Mouse (Mus musculus) gastrocnemius, adult 18-20 months (tissue): ENCODE results near the gene Slco6d1. TPM values are rescaled to one million over a fixed set of nuclear protein-coding genes. Genes with fewer than 3 reads are reported as not detected.
"Not testable (repeated sequence)": the region's sequence is repeated elsewhere in the genome, so short reads cannot be mapped to it uniquely, and the experiment has no call there.

Experiments used
- DNase-seq: peaks from one replicate; pipeline ENCODE4 v3.0.0; 2021; ENCODE audit warnings: low spot score
- long read RNA-seq, 2 experiments: library from polyadenylated mRNA; stranded (forward); transcript quantifications; one replicate each; pipeline ENCODE4 v2.0.0; 2021
- microRNA-seq: library from miRNA; unstranded; fragments of <30 nt; microRNA quantifications from one replicate; pipeline ENCODE4 v1.2.0, GENCODE M21; 2021
- total RNA-seq, 2 experiments: library from RNA; stranded (reverse); gene quantifications; 2 replicates each; pipeline ENCODE4 v1.2.3; 2021

Slco6d1 gene
- not detected for total RNA-seq
- long read RNA-seq, experiment 1 = 0 reads
- long read RNA-seq, experiment 2 = 0 reads

DNA sequence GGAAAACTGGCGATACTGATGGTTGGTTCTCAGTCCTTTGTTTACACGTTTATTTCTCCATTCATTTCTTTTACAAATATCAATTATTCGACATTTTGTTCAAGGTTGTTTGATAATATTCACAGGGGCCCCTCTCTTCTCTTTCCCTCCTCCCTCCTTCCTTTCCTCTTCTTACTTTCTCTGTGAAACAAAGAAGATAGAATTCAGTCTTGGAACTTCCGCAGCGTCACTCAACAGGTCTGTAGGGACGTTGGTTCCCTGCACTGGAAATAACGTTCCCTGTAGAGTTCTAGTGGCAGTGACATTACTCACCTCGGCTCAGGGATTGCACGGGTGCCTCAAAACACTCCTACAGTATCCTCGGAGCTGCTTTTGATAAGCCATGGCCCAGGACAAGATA lies at the start of gene Slco6d1:
Gene Slco6d1 (plus strand): TSS at position 301 of the 400 bp plus-strand sequence.
- no peak for DNase-seq

DNA sequence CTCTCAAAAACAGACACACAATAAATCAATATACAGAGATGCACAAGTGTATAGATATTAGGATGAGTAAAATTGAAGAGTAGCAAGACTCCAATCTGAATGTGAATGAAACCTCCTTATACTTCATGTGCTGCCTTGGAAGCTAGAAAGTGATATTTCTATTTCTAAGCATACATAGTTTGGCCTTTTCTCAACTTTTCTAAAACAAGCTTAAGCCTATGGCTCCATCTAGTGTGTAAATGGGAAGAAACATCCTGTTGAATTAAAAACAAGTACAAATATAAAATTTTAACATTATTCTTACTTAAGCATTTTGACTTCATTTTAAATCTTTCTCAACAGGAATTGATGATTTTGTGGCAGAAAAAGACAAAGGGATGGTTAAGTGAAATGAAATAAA lies 28.9 kb upstream of the Slco6d1 start:
- no peak for DNase-seq

DNA sequence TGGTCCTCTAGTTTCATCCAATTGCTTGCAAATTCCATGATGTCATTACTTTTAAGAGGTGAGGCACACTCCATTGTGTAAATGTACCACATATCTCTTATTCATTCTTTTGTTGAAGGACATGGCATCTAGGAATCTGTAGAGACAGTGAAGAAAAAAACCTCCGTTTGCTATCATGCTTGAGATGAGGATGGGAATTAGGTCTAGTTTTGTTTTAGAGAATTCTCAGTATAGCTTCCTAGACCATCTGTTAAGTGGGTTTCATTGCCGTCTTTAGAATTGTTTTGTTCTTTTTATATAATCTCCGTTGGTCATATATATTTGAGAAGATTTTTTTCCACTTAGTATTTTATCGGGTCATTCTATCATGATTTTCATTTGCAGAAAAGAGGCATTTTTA lies 27.0 kb downstream of the Slco6d1 start:
- no peak for DNase-seq

DNA sequence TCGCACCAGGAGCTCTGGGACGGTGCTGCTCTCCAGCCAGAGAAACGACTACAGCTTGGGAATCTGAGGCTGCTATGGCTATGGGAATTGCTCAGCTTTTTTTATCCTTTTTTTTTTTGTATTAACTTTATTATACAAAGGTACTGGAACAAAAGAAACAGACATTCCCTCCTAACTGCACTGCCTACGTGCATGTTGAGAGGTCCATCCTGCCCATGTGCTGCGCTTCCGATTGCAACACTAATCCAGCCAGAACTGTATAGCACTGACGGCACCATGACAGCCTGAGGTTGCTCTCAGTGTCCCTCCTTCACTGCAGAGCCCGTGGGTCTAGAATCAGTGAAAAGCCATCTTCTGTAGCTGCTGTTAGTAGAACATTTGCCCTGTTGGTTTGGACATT lies 38.3 kb downstream of the Slco6d1 start:
- not testable (repeated sequence) for DNase-seq

DNA sequence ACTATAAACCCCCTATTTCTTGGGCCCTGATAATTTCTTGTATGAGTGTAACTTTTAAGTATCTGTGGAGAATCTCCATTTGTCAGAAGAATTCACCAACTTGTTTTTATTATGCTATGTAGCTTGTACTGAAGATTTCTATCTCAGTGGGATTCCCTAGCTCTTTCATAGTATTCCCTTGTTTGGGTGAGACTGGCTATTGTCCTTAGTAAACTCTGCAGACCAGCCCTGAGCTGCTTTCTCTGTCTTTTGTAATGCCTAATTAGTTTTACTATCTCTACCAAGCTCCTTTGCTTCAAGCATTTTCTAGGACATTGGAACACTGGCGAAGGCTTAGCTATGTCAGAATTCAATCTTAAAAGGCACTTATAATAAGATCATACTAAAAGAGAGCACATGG lies 55.5 kb downstream of the Slco6d1 start:
- not testable (repeated sequence) for DNase-seq

DNA sequence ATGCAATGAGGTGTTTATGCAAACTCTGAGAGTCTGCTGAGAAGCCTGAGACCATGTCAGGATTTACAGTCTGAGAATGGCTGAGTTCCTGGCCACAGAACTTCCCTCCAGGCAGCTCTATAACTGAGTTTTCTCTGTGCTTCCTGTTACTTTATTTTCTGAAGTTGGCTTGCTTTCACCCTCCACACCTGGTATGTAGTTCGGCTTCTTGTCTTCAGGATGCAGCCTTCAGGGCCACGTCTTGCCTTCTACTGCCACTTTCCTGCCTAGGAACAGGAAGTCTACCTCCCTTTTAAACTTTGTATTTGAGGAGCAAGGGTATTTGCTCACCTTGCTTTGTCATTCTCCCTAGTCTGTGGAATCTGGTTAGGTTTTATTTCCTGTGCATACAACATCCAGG lies 58.3 kb downstream of the Slco6d1 start:
- no peak for DNase-seq

DNA sequence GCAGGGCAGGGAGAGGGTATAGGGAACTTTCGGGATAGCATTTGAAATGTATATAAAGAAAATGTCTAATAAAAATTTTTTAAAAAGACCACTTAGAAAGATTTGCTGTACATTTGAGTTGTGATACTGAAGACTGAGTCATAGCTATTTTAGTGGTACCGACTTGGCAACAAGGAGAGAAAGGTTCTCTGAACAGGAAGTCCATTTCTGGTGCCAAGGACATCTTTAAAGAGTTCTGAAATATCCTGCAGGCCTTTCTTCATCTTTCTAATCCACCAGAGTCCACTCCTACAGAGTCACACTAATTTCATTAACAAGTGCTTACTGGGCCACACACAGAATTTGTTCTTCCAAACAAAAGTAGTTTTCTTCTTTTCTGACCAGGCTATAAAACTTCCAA lies 85.1 kb downstream of the Slco6d1 start:
- DNase-seq = no peak

DNA sequence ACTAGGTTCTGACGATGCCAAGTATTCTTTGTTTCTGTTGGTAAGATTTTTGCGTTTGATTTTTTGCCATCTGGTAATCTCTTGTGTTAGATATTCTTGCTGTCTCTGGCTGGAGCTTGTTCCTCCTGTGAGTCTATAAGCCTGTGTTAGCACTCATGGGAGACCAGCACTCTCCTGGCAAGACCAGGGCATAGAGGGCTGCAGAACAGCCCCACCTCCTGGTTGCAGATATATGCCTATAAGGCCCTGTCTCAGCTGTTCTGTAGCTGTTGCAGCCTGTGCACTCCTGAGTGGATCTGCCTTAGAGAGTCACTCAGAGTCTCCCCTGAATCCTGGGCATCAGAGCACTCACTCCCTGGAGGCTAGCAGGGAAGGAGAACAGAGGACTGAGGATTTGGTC lies 102.1 kb downstream of the Slco6d1 start:
- DNase-seq = no peak

DNA sequence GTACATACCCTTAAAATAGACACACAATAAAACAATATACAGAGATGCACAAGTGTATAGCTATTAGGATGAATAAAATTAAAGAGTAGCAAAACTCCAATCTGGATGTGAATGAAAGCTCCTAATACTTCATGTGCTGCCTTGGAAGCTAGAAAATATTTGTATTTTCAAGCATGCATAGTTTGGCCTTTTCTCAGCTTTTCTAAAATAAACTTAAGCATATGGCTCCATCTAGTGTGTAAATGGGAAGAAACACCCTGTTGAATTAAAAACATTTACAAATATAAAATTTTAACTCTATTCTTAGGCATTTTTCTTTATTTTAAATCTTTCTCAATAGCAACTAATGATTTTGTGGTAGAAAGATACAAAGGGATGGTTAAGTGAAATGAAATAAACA lies 102.6 kb downstream of the Slco6d1 start:
- DNase-seq = no peak

DNA sequence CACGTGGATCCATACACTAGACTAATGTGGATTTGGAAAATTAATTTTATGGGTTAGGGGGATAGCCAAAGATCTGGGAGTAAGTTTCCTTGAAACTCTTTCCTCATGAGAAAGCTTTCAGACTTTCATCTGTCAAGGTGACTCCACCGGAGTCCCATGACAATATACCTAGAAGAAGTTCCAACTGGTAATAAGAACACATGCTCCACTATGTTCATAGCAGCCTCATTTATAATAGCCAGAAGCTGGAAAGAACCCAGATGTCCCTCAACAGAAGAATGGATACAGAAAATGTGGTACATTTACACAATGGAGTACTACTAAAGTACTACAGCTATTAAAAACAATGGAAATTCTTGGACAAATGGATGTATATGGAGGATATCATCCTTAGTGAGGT lies 107.4 kb downstream of the Slco6d1 start:
- not testable (repeated sequence) for DNase-seq

DNA sequence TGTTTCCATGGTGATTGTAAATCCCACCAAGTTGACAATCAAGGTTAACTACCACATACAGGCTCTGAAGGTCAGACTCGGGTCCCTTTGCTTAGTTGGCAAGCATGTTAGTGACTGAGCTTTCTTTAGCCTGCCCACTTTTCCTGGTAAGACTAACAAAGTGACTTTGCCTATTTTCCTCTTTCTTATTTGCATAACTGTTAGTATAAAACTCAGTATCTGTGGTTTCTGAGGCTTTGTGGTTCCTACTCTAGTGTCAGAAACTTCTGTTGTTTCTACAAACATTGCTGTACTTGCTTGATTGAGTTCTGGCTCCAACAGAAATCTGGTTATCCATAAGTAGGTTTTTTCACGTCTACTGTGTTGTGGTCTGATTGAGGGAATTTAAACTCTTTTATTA lies 124.4 kb downstream of the Slco6d1 start:
- no peak for DNase-seq

DNA sequence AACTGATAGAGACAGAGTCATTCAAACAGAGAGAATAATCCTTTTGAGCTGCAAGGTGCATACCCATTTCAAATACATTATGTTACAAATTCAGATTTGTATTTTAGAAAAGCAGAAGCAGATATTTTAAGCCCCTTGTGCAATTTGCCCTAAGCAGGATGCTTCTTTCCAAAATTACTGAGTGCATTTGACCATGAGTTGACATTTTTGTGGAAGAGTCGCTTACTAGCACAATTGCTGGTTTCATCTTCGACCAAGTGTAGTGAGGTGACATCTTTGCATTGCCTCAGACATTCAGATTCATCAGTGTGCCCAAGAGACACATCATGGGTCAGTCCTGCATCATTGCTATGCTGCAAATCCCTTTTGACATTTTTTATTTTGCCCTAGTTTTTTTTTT lies 133.5 kb downstream of the Slco6d1 start:
- DNase-seq = no peak

DNA sequence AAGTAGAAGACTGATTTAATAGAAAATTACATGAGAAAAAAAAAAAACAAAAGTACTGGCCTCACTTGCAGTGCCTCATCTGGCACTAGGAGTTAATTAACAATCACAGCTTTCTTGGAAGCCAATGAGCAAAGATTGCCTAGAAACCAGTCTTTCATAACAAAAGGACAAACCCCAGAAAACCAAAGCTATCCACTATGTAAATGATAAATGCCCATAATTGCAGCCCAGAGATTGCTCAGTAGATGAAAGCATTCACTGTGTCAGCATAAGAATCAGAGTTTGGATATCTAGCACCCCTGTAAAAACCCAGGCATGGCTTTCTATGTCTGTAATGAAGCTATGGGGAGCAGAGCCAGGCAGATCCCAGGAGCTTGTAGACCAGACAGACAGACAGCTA lies 144.8 kb downstream of the Slco6d1 start:
- no peak for DNase-seq

Small RNA genes lying within 50 kb of the gene (microRNA-seq; reads per million reads assigned to microRNA genes)
- not detected for gene Gm26134
